Mouse (Mus musculus): Measurements from ENCODE around the gene Snrnp40. TPM values are rescaled to one million over a fixed set of nuclear protein-coding genes. Genes with fewer than 3 reads are reported as not detected.
A peak's percentile ranks its signal among the peaks of the same experiment; 100 is the strongest.

Gene Snrnp40
- 123 and 129 TPM in 2 replicates for polyA plus RNA-seq (2015; fragmentation: Nextera tagmentation; extraction: Ambion mirVana)

DNA sequence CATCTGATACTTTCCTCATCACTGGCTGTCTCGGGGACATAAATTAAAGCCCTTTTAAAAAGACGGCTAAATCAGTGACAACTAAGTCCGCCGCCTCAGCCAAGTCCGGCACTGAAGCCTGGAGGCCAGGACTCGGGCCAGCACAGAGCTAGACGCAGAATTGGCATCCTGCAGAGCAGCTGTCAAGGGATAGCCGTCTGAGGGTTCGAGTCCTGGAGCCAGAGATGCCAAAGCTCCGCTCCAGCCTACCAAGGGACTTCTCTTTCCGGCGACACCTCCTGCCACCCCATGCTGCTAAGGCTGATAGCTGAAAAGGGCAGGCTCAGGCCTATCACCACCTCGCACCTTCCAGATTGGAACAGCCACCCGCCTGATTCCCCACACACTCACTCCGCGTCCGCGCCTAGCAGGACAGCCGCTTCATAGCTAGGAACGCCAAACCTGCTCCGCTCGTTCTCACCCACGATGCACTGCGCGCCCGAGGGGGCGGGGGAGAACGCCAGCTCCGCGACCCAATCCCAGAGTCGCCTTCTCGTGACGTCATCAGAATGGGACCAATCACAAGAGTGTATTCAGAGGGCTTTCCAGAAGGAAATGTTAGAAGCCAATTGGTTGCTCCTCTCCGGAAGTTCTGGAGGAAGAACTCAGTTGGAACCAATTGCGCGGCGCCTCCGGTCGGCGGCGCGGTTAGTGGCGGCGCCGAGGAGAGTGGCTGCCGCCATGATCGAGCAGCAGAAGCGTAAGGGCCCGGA lies at the start of gene Snrnp40, which contains the start of gene Zcchc17:
TSS of gene Snrnp40 (plus strand) at position 647 of the 752 bp plus-strand sequence.
TSS of gene Zcchc17 (minus strand) at position 458 of the 752 bp plus-strand sequence.
- H3K9me3 ChIP-seq = no peaks in the 10 kb centered on the region
- WGBS = under 1% methylated on average over 49 of the region's 49 CpGs
- H3K4me3 ChIP-seq = peak within 1 kb of the TSS; percentile 98
- H3K9ac ChIP-seq = peak within 1 kb of the TSS; percentile 95
- H3K36me3 ChIP-seq = peaks cover 37% of the 10 kb centered on the region
- ATAC-seq (ENCODE audit: insufficient number of reproducible peaks, low FRiP score, low TSS enrichment, low read depth) = peak; percentile 99
- H3K4me1 ChIP-seq = peaks cover 22% of the 10 kb centered on the region
- peak within 1 kb of the TSS; percentile 78 for H3K4me2 ChIP-seq
- H3K27ac ChIP-seq = peak within 1 kb of the TSS; percentile 87
- H3K27me3 ChIP-seq = no peaks in the 10 kb centered on the region

DNA sequence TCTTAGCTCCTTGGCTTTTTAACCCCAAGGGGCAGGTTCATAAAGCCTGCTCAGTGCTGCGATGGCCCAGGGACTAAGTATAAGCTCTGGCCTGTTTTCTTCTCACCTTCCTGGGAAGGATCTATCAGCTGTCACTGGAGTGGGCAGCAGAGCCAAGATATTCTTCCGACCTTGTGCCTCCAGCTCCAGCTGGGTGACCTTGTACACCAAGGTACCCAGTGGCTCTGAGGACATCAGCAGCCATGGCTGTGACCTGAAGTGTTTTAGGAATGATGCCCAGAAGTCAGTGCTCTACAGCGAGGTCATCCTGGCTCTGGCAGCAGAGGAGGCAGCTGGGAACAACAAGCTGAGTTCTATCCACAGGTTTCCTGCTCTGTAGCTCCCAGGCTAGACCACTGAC lies 47.4 kb upstream of the Snrnp40 start:
- Histone ChIP-seq H3K36me3 (peaks cover 19% of the 10 kb centered on the region), H3K4me2 (no peak overlapping the region), H3K27me3 (peaks cover 39% of the 10 kb centered on the region), H3K4me3 (no peak overlapping the region), H3K27ac (no peak overlapping the region), H3K9me3 (no peaks in the 10 kb centered on the region), H3K9ac (no peak overlapping the region), H3K4me1 (peaks cover 23% of the 10 kb centered on the region)
- WGBS = 84% methylated on average over 3 of the region's 3 CpGs
- no peak for ATAC-seq (ENCODE audit: insufficient number of reproducible peaks, low FRiP score, low TSS enrichment, low read depth)

DNA sequence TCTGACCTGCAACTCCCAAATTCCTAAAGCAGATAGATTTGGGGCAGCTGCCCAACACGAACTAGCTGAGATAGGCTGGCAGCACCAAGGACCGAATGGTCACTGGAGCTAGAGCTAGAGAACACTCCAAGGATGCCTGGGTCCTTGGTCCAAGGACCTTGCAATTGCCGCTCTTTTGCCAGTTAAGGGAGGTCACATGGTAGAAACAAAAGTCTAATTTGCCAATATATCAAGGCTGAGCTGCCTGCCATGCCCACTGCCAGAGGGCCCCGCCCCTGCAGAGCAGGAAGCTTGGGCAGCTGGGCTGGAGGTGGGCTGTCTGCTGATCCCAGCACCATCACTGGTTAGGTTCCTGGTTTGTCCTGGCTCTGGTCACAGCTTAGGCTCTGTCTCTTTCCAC lies 46.4 kb upstream of the Snrnp40 start:
- 85% methylated on average over 4 of the region's 4 CpGs for WGBS

DNA sequence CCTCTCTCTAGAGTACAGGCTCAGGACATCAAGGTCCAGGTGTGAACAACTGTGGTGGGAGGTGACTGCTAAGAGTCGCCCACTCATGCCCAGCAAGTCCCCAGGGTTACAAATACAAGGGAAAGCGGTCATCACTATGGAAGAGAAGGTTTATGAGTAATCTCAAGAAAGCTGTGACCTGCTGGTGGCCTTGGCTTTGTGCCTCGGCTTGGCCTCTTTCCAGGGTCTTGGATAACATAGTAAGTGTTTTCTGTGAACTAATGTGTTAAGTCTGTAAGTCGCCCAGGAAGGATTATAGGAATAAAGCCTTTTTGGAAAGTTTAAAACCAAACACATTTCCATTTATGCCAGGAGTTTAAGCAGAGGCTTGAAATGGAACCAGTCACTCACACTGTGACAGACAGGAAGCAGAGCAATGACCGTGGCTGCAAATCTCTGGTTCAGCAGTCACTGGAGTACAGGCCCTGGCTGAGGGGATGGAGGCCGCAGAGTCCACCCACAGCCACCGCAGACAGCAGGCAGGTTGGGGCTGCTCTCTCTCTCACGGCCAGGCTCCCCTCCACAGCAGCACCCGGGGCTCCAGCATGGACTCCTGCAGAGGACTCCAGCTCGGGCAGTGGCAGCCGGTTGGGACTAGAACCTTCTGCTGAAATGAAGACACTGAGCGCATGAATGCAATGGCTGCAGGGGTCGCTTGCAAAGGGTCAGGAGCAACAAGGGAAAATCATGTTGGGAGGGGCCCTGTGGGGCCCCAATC lies 44.0 kb upstream of the Snrnp40 start:
- ATAC-seq (ENCODE audit: insufficient number of reproducible peaks, low FRiP score, low TSS enrichment, low read depth) = no peak
- Histone ChIP-seq H3K4me2 (no peak overlapping the region), H3K36me3 (peaks cover 48% of the 10 kb centered on the region), H3K4me3 (no peak overlapping the region), H3K9ac (no peak overlapping the region), H3K27ac (no peak overlapping the region), H3K27me3 (peaks cover 4% of the 10 kb centered on the region; the same call in 1 of the 2 replicates), H3K9me3 (no peaks in the 10 kb centered on the region), H3K4me1 (peaks cover 5% of the 10 kb centered on the region; the same call in 1 of the 2 replicates)
- 72% methylated on average over 13 of the region's 13 CpGs for WGBS

More for the DNA sequence above, 46.4 kb upstream of the Snrnp40 start:
- Histone ChIP-seq H3K9ac (no peak overlapping the region), H3K27me3 (peaks cover 28% of the 10 kb centered on the region), H3K4me3 (no peak overlapping the region), H3K36me3 (peaks cover 27% of the 10 kb centered on the region), H3K9me3 (no peaks in the 10 kb centered on the region), H3K27ac (no peak overlapping the region), H3K4me1 (peaks cover 12% of the 10 kb centered on the region), H3K4me2 (no peak overlapping the region)
- no peak for ATAC-seq (ENCODE audit: insufficient number of reproducible peaks, low FRiP score, low TSS enrichment, low read depth)

DNA sequence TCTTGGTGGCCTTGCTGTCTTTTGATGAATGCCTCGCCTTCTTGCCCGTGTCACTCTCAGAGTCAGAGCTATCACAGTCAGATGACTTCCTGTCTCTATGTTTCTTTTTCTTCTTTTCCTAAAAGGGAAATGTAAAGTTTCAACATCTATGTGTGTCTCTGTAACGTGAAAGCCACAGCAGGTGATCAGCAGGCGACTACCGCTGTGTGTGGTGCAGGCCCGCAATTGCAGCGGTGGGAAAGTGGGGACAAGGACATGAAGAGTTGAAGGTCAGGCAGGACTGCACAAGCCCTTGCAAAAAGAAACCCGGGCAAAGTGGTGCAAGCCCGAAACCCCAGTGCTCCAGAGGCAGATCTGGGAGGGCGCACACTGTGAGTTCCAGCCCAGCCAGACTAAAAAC lies 43.2 kb upstream of the Snrnp40 start:
- H3K4me2 ChIP-seq = no peak overlapping the region
- no peak for ATAC-seq (ENCODE audit: insufficient number of reproducible peaks, low FRiP score, low TSS enrichment, low read depth)
- no peaks in the 10 kb centered on the region for H3K9me3 ChIP-seq
- H3K27ac ChIP-seq = no peak overlapping the region
- no peak overlapping the region for H3K9ac ChIP-seq
- no peaks in the 10 kb centered on the region for H3K27me3 ChIP-seq
- H3K36me3 ChIP-seq = peaks cover 52% of the 10 kb centered on the region
- peaks cover 5% of the 10 kb centered on the region; the same call in 1 of the 2 replicates for H3K4me1 ChIP-seq
- 87% methylated on average over 10 of the region's 10 CpGs for WGBS
- no peak overlapping the region for H3K4me3 ChIP-seq

DNA sequence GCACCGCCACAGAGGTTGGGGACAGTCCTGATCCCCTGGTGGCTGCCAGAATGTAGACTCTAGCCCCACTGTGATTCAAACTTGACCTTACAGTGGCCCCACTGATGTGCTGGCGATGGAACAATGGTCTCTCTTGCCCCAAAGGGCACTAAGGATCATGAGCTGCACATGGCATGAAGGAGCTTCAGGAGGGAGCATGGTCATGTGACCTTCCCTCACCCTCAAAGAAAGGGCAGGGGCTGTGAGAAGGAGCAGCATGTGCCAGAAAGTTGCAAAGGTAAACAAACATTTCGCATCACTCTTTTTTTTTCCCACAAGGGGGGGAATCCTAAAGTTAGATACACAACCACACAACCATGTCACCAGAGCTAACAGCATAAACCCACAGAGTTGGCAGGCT lies 41.8 kb upstream of the Snrnp40 start:
- Histone ChIP-seq H3K4me3 (no peak overlapping the region), H3K4me1 (peaks cover 5% of the 10 kb centered on the region; the same call in 1 of the 2 replicates), H3K4me2 (no peak overlapping the region), H3K9ac (no peak overlapping the region), H3K27me3 (no peaks in the 10 kb centered on the region), H3K36me3 (peaks cover 64% of the 10 kb centered on the region), H3K27ac (no peak overlapping the region), H3K9me3 (no peaks in the 10 kb centered on the region)
- 75% methylated on average over 3 of the region's 3 CpGs for WGBS
- no peak for ATAC-seq (ENCODE audit: insufficient number of reproducible peaks, low FRiP score, low TSS enrichment, low read depth)

DNA sequence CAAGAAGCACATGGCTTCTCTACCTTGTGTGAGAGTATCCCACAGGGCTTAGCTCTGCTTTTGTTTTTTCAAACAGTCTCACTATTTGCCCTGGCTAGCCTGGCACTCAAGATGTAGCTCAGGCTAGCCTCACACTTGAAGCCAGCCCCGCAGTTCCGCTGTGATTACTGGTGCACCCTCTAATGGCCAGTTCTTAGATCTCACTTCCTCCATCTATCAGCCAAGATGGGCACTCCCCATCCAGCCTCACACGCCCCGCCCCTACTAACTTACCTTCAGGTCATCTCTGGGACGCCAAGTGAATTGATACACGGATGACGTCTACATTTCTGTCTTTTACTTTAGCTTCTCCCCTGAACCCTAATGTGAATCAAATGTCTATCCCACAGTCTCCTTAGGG lies 40.4 kb upstream of the Snrnp40 start:
- H3K4me1 ChIP-seq = peaks cover 5% of the 10 kb centered on the region; the same call in 1 of the 2 replicates
- no peaks in the 10 kb centered on the region for H3K27me3 ChIP-seq
- no peak overlapping the region for H3K4me2 ChIP-seq
- no peaks in the 10 kb centered on the region for H3K9me3 ChIP-seq
- 82% methylated on average over 7 of the region's 7 CpGs for WGBS
- no peak overlapping the region for H3K4me3 ChIP-seq
- no peak overlapping the region for H3K27ac ChIP-seq
- H3K9ac ChIP-seq = no peak overlapping the region
- H3K36me3 ChIP-seq = peaks cover 76% of the 10 kb centered on the region
- ATAC-seq (ENCODE audit: insufficient number of reproducible peaks, low FRiP score, low TSS enrichment, low read depth) = no peak

DNA sequence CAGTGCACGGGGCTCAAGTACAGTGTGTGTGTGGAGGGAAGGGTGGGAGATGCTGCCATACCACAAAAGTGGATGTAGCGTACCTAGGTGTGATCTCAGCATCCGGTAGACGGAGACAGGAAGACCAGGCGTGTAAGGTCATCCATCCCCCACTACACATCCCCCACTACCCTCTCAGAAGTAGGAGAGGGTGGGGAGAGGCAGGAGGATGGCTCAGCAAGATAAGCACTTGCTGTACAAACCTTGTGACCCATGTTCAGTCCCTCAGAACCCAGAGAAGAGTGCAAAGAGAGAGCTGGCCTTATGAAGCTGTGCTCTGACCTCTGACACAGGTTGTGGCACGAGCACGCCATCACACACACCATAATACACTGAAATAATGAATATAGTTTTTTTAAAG lies 38.3 kb upstream of the Snrnp40 start:
- Histone ChIP-seq H3K4me3 (no peak overlapping the region), H3K9me3 (no peaks in the 10 kb centered on the region), H3K27ac (no peak overlapping the region), H3K36me3 (peaks cover 78% of the 10 kb centered on the region), H3K9ac (no peak overlapping the region), H3K4me2 (no peak overlapping the region), H3K27me3 (no peaks in the 10 kb centered on the region), H3K4me1 (no peaks in the 10 kb centered on the region)
- no peak for ATAC-seq (ENCODE audit: insufficient number of reproducible peaks, low FRiP score, low TSS enrichment, low read depth)
- 89% methylated on average over 7 of the region's 7 CpGs for WGBS

DNA sequence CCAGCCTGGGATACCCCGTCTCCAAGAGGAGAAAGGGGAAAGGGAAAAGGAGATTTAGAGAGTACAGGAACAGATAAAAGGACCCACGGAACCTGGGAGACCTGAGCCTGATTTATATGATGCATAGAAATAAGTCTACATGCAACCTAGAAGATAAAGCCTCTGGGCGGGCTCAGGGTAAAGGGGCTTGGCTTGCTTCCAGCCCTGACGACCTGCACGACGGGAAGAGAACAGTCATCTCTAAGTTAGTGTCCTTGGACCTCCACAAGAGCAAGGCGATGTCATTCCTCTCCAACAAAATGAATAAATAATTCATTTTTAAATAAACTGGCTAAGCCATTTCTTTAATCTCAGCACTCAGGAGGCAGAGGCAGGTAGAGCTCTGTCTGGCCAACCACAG lies 37.4 kb upstream of the Snrnp40 start:
- Histone ChIP-seq H3K4me3 (no peak overlapping the region), H3K27me3 (no peaks in the 10 kb centered on the region), H3K9me3 (no peaks in the 10 kb centered on the region), H3K9ac (no peak overlapping the region), H3K4me1 (no peaks in the 10 kb centered on the region), H3K27ac (no peak overlapping the region), H3K4me2 (no peak overlapping the region), H3K36me3 (peaks cover 86% of the 10 kb centered on the region)
- no peak for ATAC-seq (ENCODE audit: insufficient number of reproducible peaks, low FRiP score, low TSS enrichment, low read depth)
- WGBS = 79% methylated on average over 7 of the region's 7 CpGs

DNA sequence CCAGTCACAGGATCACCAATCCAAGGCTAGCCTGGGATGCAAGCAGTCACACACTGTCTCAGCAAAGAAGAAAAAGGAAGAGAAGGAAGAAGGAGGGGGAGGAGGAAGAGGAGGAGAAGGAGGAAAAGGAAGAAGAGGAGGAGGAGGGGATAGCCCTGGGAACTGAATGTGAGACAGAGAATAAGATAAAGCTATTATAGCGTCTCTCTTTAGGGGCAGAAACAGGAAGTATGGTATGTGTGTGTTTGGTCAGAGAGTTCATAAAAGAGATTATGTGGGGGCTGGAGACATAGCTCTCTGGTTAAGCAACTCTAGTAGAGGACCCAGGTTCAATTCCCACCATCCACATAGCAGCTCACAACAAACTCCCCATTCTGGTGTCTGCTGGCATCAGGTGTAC lies 36.8 kb upstream of the Snrnp40 start:
- no peak overlapping the region for H3K27ac ChIP-seq
- H3K4me1 ChIP-seq = no peaks in the 10 kb centered on the region
- H3K9ac ChIP-seq = no peak overlapping the region
- H3K4me2 ChIP-seq = no peak overlapping the region
- no peak overlapping the region for H3K4me3 ChIP-seq
- no peaks in the 10 kb centered on the region for H3K27me3 ChIP-seq
- H3K36me3 ChIP-seq = peaks cover 87% of the 10 kb centered on the region
- no peaks in the 10 kb centered on the region for H3K9me3 ChIP-seq
- 70% methylated on average over 1 of the region's 1 CpGs for WGBS
- ATAC-seq (ENCODE audit: insufficient number of reproducible peaks, low FRiP score, low TSS enrichment, low read depth) = no peak

DNA sequence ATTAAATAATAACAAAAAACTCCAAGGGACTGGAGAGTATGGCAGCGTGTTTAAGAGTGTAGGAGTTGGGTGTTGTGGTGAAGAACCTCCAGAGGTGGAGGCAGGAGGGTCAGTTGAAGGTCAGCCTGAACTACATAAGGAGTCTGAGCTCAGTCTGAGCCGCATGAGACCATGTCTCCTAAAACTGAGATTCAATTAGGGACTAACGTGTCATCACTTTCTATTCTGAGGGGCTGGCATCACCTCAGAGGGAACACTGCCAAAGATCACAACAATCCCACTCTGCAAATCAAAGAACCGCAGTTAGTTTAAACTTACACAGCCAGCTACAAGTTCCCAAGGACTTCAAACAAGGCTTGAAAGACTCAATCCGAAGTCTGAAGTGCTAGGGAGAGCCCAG lies 36.3 kb upstream of the Snrnp40 start:
- WGBS = 68% methylated on average over 5 of the region's 5 CpGs
- peaks cover 88% of the 10 kb centered on the region for H3K36me3 ChIP-seq
- ATAC-seq (ENCODE audit: insufficient number of reproducible peaks, low FRiP score, low TSS enrichment, low read depth) = no peak
- H3K9me3 ChIP-seq = no peaks in the 10 kb centered on the region
- no peak overlapping the region for H3K9ac ChIP-seq
- H3K4me2 ChIP-seq = no peak overlapping the region
- H3K4me1 ChIP-seq = no peaks in the 10 kb centered on the region
- H3K27me3 ChIP-seq = no peaks in the 10 kb centered on the region
- H3K27ac ChIP-seq = no peak overlapping the region
- no peak overlapping the region for H3K4me3 ChIP-seq

DNA sequence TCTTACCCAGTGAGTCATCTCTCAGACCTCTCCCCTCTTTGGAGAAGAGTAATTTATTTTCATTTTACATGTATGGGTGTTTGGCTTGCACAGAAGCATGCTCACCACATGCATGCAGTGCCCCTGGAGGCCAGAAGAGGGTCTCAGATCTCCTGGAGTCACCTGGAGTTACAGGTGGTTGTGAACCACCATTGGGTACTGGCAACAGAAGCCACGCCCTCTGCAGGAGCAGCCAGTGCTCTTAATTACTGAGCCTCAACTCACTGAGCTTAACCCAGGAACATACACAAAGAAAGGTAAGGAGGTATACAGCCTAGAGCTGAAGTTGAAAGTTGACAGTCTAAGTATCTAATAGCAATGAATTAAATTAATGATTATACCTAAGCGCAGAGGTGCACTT lies 34.5 kb upstream of the Snrnp40 start:
- Histone ChIP-seq H3K4me3 (no peak overlapping the region), H3K27ac (no peak overlapping the region), H3K36me3 (peaks cover 82% of the 10 kb centered on the region), H3K4me2 (no peak overlapping the region), H3K9ac (no peak overlapping the region), H3K9me3 (no peaks in the 10 kb centered on the region), H3K27me3 (no peaks in the 10 kb centered on the region), H3K4me1 (no peaks in the 10 kb centered on the region)
- ATAC-seq (ENCODE audit: insufficient number of reproducible peaks, low FRiP score, low TSS enrichment, low read depth) = no peak
- WGBS = 92% methylated on average over 2 of the region's 2 CpGs
